ENCODE assay signal across 33 mouse cellular contexts in genomic region chr6:136947716-136948115, GRCm38 (mm10). TPM values are rescaled to one million over a fixed set of nuclear protein-coding genes. Genes with fewer than 3 reads are reported as not detected.
DNase-seq lines count a peak whose midpoint lies in the region; ATAC-seq lines count a peak whose summit lies in the region.
"Had no signal": no experiment of that assay in that cellular context is flagged by ENCODE, and none has a peak within 500 bp of the region (broad histone marks: within the 10 kb centered on the region; RNA-seq: fewer than 3 reads in every experiment).

No protein-coding gene starts in this region.

- H3K9me3 ChIP-seq in forebrain, embryonic 14.5 days (replicated peaks; ENCODE audit: control insufficient read depth, low read length), result no peaks in the 10 kb centered on the region
- no peaks in the 10 kb centered on the region for H3K9me3 ChIP-seq in forebrain, embryonic 12.5 days
- H3K9me3 ChIP-seq: heart, embryonic 10.5 days; hindbrain, embryonic 12.5 days; intestine, embryonic 15.5 days; liver, embryonic 15.5 days; midbrain, embryonic 15.5 days; stomach, embryonic 15.5 days had no signal

- no peak overlapping the region for H3K4me3 ChIP-seq in forebrain, embryonic 14.5 days (ENCODE audit: low read depth, low read length)
- no peak overlapping the region for H3K4me3 ChIP-seq in forebrain, embryonic 12.5 days (replicated peaks)
- H3K4me3 ChIP-seq: heart, embryonic 10.5 days; hindbrain, embryonic 12.5 days; intestine, embryonic 15.5 days; liver, embryonic 15.5 days; midbrain, embryonic 15.5 days; stomach, embryonic 15.5 days had no signal

- no peaks in the 10 kb centered on the region for H3K36me3 ChIP-seq in forebrain, embryonic 14.5 days (ENCODE audit: control insufficient read depth, insufficient read depth, low read length)
- H3K36me3 ChIP-seq in forebrain, embryonic 12.5 days (replicated peaks), result no peaks in the 10 kb centered on the region
- H3K36me3 ChIP-seq: heart, embryonic 10.5 days; hindbrain, embryonic 12.5 days; intestine, embryonic 15.5 days; liver, embryonic 15.5 days; midbrain, embryonic 15.5 days; stomach, embryonic 15.5 days had no signal

- no peak overlapping the region for H3K27ac ChIP-seq in forebrain, embryonic 14.5 days (ENCODE audit: low read depth, low read length)
- no peak overlapping the region for H3K27ac ChIP-seq in forebrain, embryonic 12.5 days
- H3K27ac ChIP-seq: heart, embryonic 10.5 days; hindbrain, embryonic 12.5 days; hindbrain, postnatal 0 days; intestine, embryonic 15.5 days; kidney, postnatal 0 days; liver, embryonic 15.5 days; midbrain, embryonic 15.5 days; stomach, embryonic 15.5 days had no signal

- DNase-seq in forebrain, embryonic 14.5 days (ENCODE audit: low spot score), result no peak
- DNase-seq in 3T3-L1 (ENCODE audit: low read depth, low spot score) (peak; percentile 64), R1 (ENCODE audit: low read depth, low spot score) (peak; percentile 73)
- peak; percentile 31 for DNase-seq in forelimb bud, embryonic 11.5 days (ENCODE audit: low read depth, low spot score)
- DNase-seq in kidney, adult 9 months, result no peak
- DNase-seq in adrenal gland, postnatal 14 days, result no peak
- DNase-seq in kidney, postnatal 25 days, result no peak
- DNase-seq: adrenal gland, postnatal 10 days; cerebellum, adult 11-12 months; cerebellum, adult 9-11 months; gastrocnemius, postnatal 14 days; heart, postnatal 36 days; kidney, adult 2 months; layer of hippocampus, adult 9-11 months; liver; lung, embryonic 14.5 days; lung, postnatal 14 days; right cerebral cortex, adult 18-20 months; thymus, postnatal 14 days had no signal

- H3K27me3 ChIP-seq in forebrain, embryonic 14.5 days (replicated peaks; ENCODE audit: control insufficient read depth, insufficient read depth, low read length), result no peaks in the 10 kb centered on the region
- H3K27me3 ChIP-seq in forebrain, embryonic 12.5 days, result no peaks in the 10 kb centered on the region
- H3K27me3 ChIP-seq: hindbrain, embryonic 12.5 days; intestine, embryonic 15.5 days; liver, embryonic 15.5 days; midbrain, embryonic 15.5 days; stomach, embryonic 15.5 days had no signal

- no peak overlapping the region for H3K9ac ChIP-seq in forebrain, embryonic 14.5 days (ENCODE audit: low read length)
- no peak overlapping the region for H3K9ac ChIP-seq in forebrain, embryonic 12.5 days
- H3K9ac ChIP-seq: forebrain, postnatal 0 days; hindbrain, embryonic 12.5 days; intestine, embryonic 15.5 days; liver, embryonic 15.5 days; lung, embryonic 14.5 days; midbrain, embryonic 15.5 days; stomach, embryonic 15.5 days had no signal

- no peaks in the 10 kb centered on the region for H3K4me1 ChIP-seq in forebrain, embryonic 14.5 days (ENCODE audit: control insufficient read depth, insufficient read depth, low read length)
- H3K4me1 ChIP-seq in forebrain, embryonic 12.5 days, result peaks cover 12% of the 10 kb centered on the region; the same call in 1 of the 2 replicates
- H3K4me1 ChIP-seq: intestine, embryonic 15.5 days; stomach, embryonic 15.5 days had no signal

- WGBS in forebrain, embryonic 14.5 days, result 30% methylated on average over 4 of the region's 4 CpGs
- WGBS in forebrain, embryonic 12.5 days, result 38% methylated on average over 4 of the region's 4 CpGs

- H3K4me2 ChIP-seq in forebrain, embryonic 14.5 days (ENCODE audit: low read length), result no peak overlapping the region
- no peak overlapping the region for H3K4me2 ChIP-seq in forebrain, embryonic 12.5 days
- H3K4me2 ChIP-seq: hindbrain, embryonic 12.5 days; intestine, embryonic 15.5 days; liver, embryonic 15.5 days; lung, embryonic 14.5 days; midbrain, embryonic 15.5 days; stomach, embryonic 15.5 days had no signal

- ATAC-seq in forebrain, embryonic 14.5 days, result peak; percentile 44; the same call in 1 of the 2 replicates
- no peak for ATAC-seq in forebrain, embryonic 12.5 days (ENCODE audit: low FRiP score)
- ATAC-seq: intestine, embryonic 15.5 days had no signal

RNA-seq across cellular contexts. Expression of gene Arhgdib, which starts 6.0 kb away (rescaled TPM):
- 17.9 and 18.8 TPM in 2 replicates for polyA plus RNA-seq in forebrain, embryonic 14.5 days (2014; fragmentation: Nextera tagmentation; extraction: Ambion mirVana)
- 18.6 and 22.9 TPM in 2 replicates for polyA plus RNA-seq in forebrain, embryonic 12.5 days (2016; fragmentation: Nextera tagmentation; extraction: Ambion mirVana)
- total RNA-seq in adrenal gland, postnatal 14 days (2021), result 24.4 and 62.7 TPM in 2 replicates

RNA-seq across cellular contexts. Expression of gene Pde6h, which starts 24.1 kb away (rescaled TPM):
- polyA plus RNA-seq in forebrain, embryonic 14.5 days (2014; fragmentation: Nextera tagmentation; extraction: Ambion mirVana), result not detected in 2 replicates
- polyA plus RNA-seq in forebrain, embryonic 12.5 days (2016; fragmentation: Nextera tagmentation; extraction: Ambion mirVana), result not detected in 2 replicates
- total RNA-seq in adrenal gland, postnatal 14 days (2021), result 0.44 TPM in 1 of 2 replicates, not detected in the other
- total RNA-seq: gastrocnemius, postnatal 14 days; granulocyte monocyte progenitor cell, adult 5-6 weeks; heart, postnatal 36 days; hindbrain, postnatal 0 days; MEL had no signal
- polyA plus RNA-seq: embryonic facial prominence, embryonic 14.5 days; heart, embryonic 10.5 days; hindbrain, embryonic 12.5 days; intestine, embryonic 15.5 days; liver, embryonic 15.5 days; lung, embryonic 14.5 days; midbrain, embryonic 15.5 days; neural tube, embryonic 11.5 days; stomach, embryonic 15.5 days had no signal

RNA-seq across cellular contexts. Expression of gene Erp27, which starts 25.7 kb away (rescaled TPM):
- 0.23 and 0.28 TPM in 2 replicates for polyA plus RNA-seq in forebrain, embryonic 14.5 days (2014; fragmentation: Nextera tagmentation; extraction: Ambion mirVana)
- polyA plus RNA-seq in forebrain, embryonic 12.5 days (2016; fragmentation: Nextera tagmentation; extraction: Ambion mirVana), result not detected in 2 replicates
- total RNA-seq in adrenal gland, postnatal 14 days (2021), result 0.30 TPM in 1 of 2 replicates, not detected in the other
- total RNA-seq: gastrocnemius, postnatal 14 days; heart, postnatal 36 days; hindbrain, postnatal 0 days; MEL had no signal
- polyA plus RNA-seq: hindbrain, embryonic 12.5 days; hindbrain, postnatal 0 days; kidney, adult 2 months; midbrain, embryonic 15.5 days had no signal

Comparison
In these comparisons a context has a peak if more than half of its experiments do, and no peak if none do; other contexts are left out.
1. DNase-seq: peak in 3T3-L1 (single experiment), R1 (single experiment) and forelimb bud, embryonic 11.5 days (single experiment); none in forebrain, embryonic 14.5 days (single experiment), kidney, adult 9 months (single experiment), adrenal gland, postnatal 14 days (single experiment) and kidney, postnatal 25 days (0 of 2).